Mouse (Mus musculus) 416B (cell line): ENCODE measurements at regions not wholly inside any gene's neighbourhood (a gene's known extent, or its start where the extent isn't known, plus 50 kb on each side); places are given as distances from the start of the nearest gene placed in this dataset.
"Not testable (repeated sequence)": the region's sequence is repeated elsewhere in the genome, so short reads cannot be mapped to it uniquely, and the experiment has no call there.

Experiments
- DNase-seq: peaks from one replicate; pipeline ENCODE4 v3.0.0; 2011; ENCODE audit warnings: low read depth

- DNase-seq: peak; percentile 26
Observed at GRCm38 (mm10) chr12:113597163-113597562, 53.5 kb downstream of the Adam6a start.

GRCm38 (mm10) chr12:113610924-113611323 is 67.2 kb downstream of the Adam6a start:
- DNase-seq: peak; percentile 17

GRCm38 (mm10) chr12:113625221-113625620 is 81.5 kb downstream of the Adam6a start:
- not testable (repeated sequence) for DNase-seq

- DNase-seq: not testable (repeated sequence)
Observed at GRCm38 (mm10) chr12:113630803-113631202, 87.1 kb downstream of the Adam6a start.
